Mouse (Mus musculus) common myeloid progenitor, adult 5-6 weeks (primary cell): ENCODE data around the gene Mocs1. TPM values are rescaled to one million over a fixed set of nuclear protein-coding genes. Genes with fewer than 3 reads are reported as not detected.

Experiments used
- ATAC-seq: replicated peaks from 2 replicates; pipeline ENCODE4 v1.8.0; 2016; ENCODE audit warnings: low read depth, mild to moderate bottlenecking, moderate TSS enrichment, inconsistent platforms; ENCODE audit not compliant: poor library complexity, severe bottlenecking
- total RNA-seq: library from RNA; stranded (forward); fragments of 200-1000, 187-1606 nt; gene quantifications from 2 replicates; pipeline ENCODE4 v1.2.3, GENCODE M21; 2017

Gene Mocs1
- total RNA-seq, 1 experiment from 2014 or later: 9.3 TPM

- ATAC-seq: no peak
These were observed 44.5 kb downstream of the Mocs1 start for GRCm38 (mm10) chr17:49472626-49473025.

GRCm38 (mm10) chr17:49474051-49474450 is 45.9 kb downstream of the Mocs1 start:
- ATAC-seq: no peak

GRCm38 (mm10) chr17:49475174-49475573 is 47.0 kb downstream of the Mocs1 start:
- no peak for ATAC-seq

- no peak for ATAC-seq
These were observed 49.2 kb downstream of the Mocs1 start for GRCm38 (mm10) chr17:49477370-49477769.

- ATAC-seq: no peak
These were observed 53.7 kb downstream of the Mocs1 start for GRCm38 (mm10) chr17:49481876-49482275.

GRCm38 (mm10) chr17:49484435-49484834 is 56.3 kb downstream of the Mocs1 start:
- no peak for ATAC-seq

GRCm38 (mm10) chr17:49489098-49489497 is 60.9 kb downstream of the Mocs1 start:
- ATAC-seq: no peak

- no peak for ATAC-seq
These were observed 65.1 kb downstream of the Mocs1 start for GRCm38 (mm10) chr17:49493276-49493675.

- ATAC-seq: no peak
These were observed 70.0 kb downstream of the Mocs1 start for GRCm38 (mm10) chr17:49498169-49498568.

GRCm38 (mm10) chr17:49499635-49500034 is 71.5 kb downstream of the Mocs1 start:
- no peak for ATAC-seq

- no peak for ATAC-seq
These were observed 72.1 kb downstream of the Mocs1 start for GRCm38 (mm10) chr17:49500234-49500633.

- ATAC-seq: no peak
These were observed 75.2 kb downstream of the Mocs1 start for GRCm38 (mm10) chr17:49503246-49503900.

Other genes with a start within 250 kb of the Mocs1 start
- under 0.01 TPM in 1 of 2 replicates, not detected in the other for gene Daam2, start 136.0 kb downstream of the Mocs1 start, total RNA-seq
- gene Kif6, start 186.8 kb downstream of the Mocs1 start, total RNA-seq: not detected in 2 replicates